Mouse (Mus musculus) MEL (cell line): ENCODE results near the gene Gm12355. TPM values are rescaled to one million over a fixed set of nuclear protein-coding genes. Genes with fewer than 3 reads are reported as not detected.
A peak's percentile ranks its signal among the peaks of the same experiment; 100 is the strongest.

Source experiments
- DNase-seq: peaks from one replicate; pipeline ENCODE4 v3.0.0; 2011; ENCODE audit warnings: low read depth, low spot score
- H3K27ac ChIP-seq: 2 replicates; pipeline ENCODE4 v1.5.1; 2012; ENCODE audit warnings: low read depth, mild to moderate bottlenecking, control low read depth, low read length, moderate library complexity; ENCODE audit not compliant: control insufficient read depth
- H3K27me3 ChIP-seq, 2 experiments: fragments of 150-350 bp in 1 of 2; sonication (generic) in 1 of 2; 2 replicates each; pipeline ENCODE4 v1.6.1; 2012; ENCODE audit warnings: low read length in 2 of 2, mild to moderate bottlenecking in 2 of 2, improper control_type of control experiment in 1 of 2, moderate library complexity in 1 of 2; ENCODE audit not compliant: insufficient read depth in 2 of 2, control insufficient read depth in 1 of 2
- H3K36me3 ChIP-seq, 2 experiments: 2 replicates each; pipeline ENCODE4 v1.6.1; 2012 to 2014; ENCODE audit warnings: low read length in 2 of 2, improper control_type of control experiment in 1 of 2, inconsistent platforms in 1 of 2, mild to moderate bottlenecking in 1 of 2; ENCODE audit not compliant: insufficient read depth in 2 of 2, control insufficient read depth in 1 of 2
- H3K4me1 ChIP-seq, 2 experiments: fragments of 150-350 bp in 1 of 2; sonication (generic) in 1 of 2; 2 replicates each; pipeline ENCODE4 v1.6.1; 2012; ENCODE audit warnings: low read length in 2 of 2, improper control_type of control experiment in 1 of 2, mild to moderate bottlenecking in 1 of 2; ENCODE audit not compliant: insufficient read depth in 2 of 2, control insufficient read depth in 1 of 2
- H3K4me3 ChIP-seq, 2 experiments: fragments of 150-350 bp in 1 of 2; sonication (generic) in 1 of 2; 2 replicates each; pipeline ENCODE4 v1.5.1; 2012; ENCODE audit warnings: low read depth in 2 of 2, low read length in 2 of 2, mild to moderate bottlenecking in 2 of 2, moderate library complexity in 2 of 2, control low read depth in 1 of 2, improper control_type of control experiment in 1 of 2; ENCODE audit not compliant: control insufficient read depth in 1 of 2, insufficient read depth in 1 of 2
- H3K79me2 ChIP-seq: 2 replicates; pipeline ENCODE4 v1.6.1; 2012; ENCODE audit warnings: mild to moderate bottlenecking, low read length, moderate library complexity; ENCODE audit not compliant: control insufficient read depth, poor library complexity, insufficient read depth
- H3K9ac ChIP-seq: 2 replicates; pipeline ENCODE4 v1.6.1; 2012; ENCODE audit warnings: low read depth, mild to moderate bottlenecking, control low read depth, low read length, moderate library complexity; ENCODE audit not compliant: control insufficient read depth, poor library complexity, severe bottlenecking
- H3K9me3 ChIP-seq: fragments of 150-350 bp; sonication (generic); replicated peaks from 2 replicates; pipeline ENCODE4 v1.6.1; 2012; ENCODE audit warnings: mild to moderate bottlenecking, low read length, improper control_type of control experiment, moderate library complexity; ENCODE audit not compliant: insufficient read depth
- BHLHE40 ChIP-seq: IDR thresholded peaks from 2 replicates; pipeline ENCODE4 v1.6.1; 2012; ENCODE audit warnings: low read depth, mild to moderate bottlenecking, inconsistent platforms, low read length, improper control_type of control experiment, borderline replicate concordance
- CHD1 ChIP-seq: IDR thresholded peaks from 2 replicates; pipeline ENCODE4 v1.6.1; 2012; ENCODE audit warnings: low read depth, mild to moderate bottlenecking, inconsistent platforms, low read length, improper control_type of control experiment
- CHD2 ChIP-seq: IDR thresholded peaks from 2 replicates; pipeline ENCODE4 v1.6.1; 2011; ENCODE audit warnings: low read length, improper control_type of control experiment
- CTCF ChIP-seq, 3 experiments: IDR thresholded peaks in 2 of 3; conservative IDR thresholded peaks in 1 of 3; 2 replicates each; pipeline ENCODE4 v1.5.1; 2011 to 2012; ENCODE audit warnings: low read length in 3 of 3, low read depth in 2 of 3, mild to moderate bottlenecking in 2 of 3, improper control_type of control experiment in 1 of 3, inconsistent platforms in 1 of 3, mixed read lengths in 1 of 3, moderate library complexity in 1 of 3; ENCODE audit not compliant: control insufficient read depth in 1 of 3, insufficient read depth in 1 of 3, poor library complexity in 1 of 3, severe bottlenecking in 1 of 3
- EP300 ChIP-seq, 2 experiments: IDR thresholded peaks; 2 replicates each; pipeline ENCODE4 v1.6.1; 2011; ENCODE audit warnings: improper control_type of control experiment in 2 of 2, low read length in 2 of 2, low read depth in 1 of 2, mild to moderate bottlenecking in 1 of 2
- ETS1 ChIP-seq: IDR thresholded peaks from 2 replicates; pipeline ENCODE4 v1.6.1; 2012; ENCODE audit warnings: low read depth, mild to moderate bottlenecking, inconsistent platforms, low read length, improper control_type of control experiment, moderate library complexity
- GATA1 ChIP-seq: IDR thresholded peaks from 2 replicates; pipeline ENCODE4 v1.6.1; 2011; ENCODE audit warnings: low read depth, low read length, improper control_type of control experiment
- KAT2A ChIP-seq: conservative IDR thresholded peaks from 2 replicates; pipeline ENCODE4 v1.6.1; 2012; ENCODE audit warnings: low read depth, low read length, improper control_type of control experiment, inconsistent platforms
- MAX ChIP-seq: IDR thresholded peaks from 2 replicates; pipeline ENCODE4 v1.6.1; 2011; ENCODE audit warnings: low read length, improper control_type of control experiment
- MAZ ChIP-seq: IDR thresholded peaks from 2 replicates; pipeline ENCODE4 v1.6.1; 2012; ENCODE audit warnings: low read depth, mild to moderate bottlenecking, inconsistent platforms, low read length, improper control_type of control experiment
- MEF2A ChIP-seq: IDR thresholded peaks from 2 replicates; pipeline ENCODE4 v1.6.1; 2014; ENCODE audit warnings: low read depth, mild to moderate bottlenecking, inconsistent platforms, low read length, improper control_type of control experiment; ENCODE audit not compliant: poor library complexity, insufficient replicate concordance, severe bottlenecking; ENCODE audit errors: extremely low read depth
- MYB ChIP-seq: IDR thresholded peaks from 2 replicates; pipeline ENCODE4 v1.6.1; 2011; ENCODE audit warnings: mild to moderate bottlenecking, low read depth, low read length, improper control_type of control experiment
- NRF1 ChIP-seq: IDR thresholded peaks from 2 replicates; pipeline ENCODE4 v1.6.1; 2014; ENCODE audit warnings: low read depth, mild to moderate bottlenecking, inconsistent platforms, low read length, improper control_type of control experiment, moderate library complexity; ENCODE audit not compliant: poor library complexity, insufficient read depth, severe bottlenecking
- POLR2AphosphoS2 ChIP-seq: IDR thresholded peaks from 2 replicates; pipeline ENCODE4 v1.6.1; 2011; ENCODE audit warnings: low read length, improper control_type of control experiment
- RAD21 ChIP-seq: IDR thresholded peaks from 2 replicates; pipeline ENCODE4 v1.6.1; 2011; ENCODE audit warnings: mild to moderate bottlenecking, low read depth, low read length, improper control_type of control experiment
- RCOR1 ChIP-seq: IDR thresholded peaks from 2 replicates; pipeline ENCODE4 v1.6.1; 2012; ENCODE audit warnings: low read depth, mild to moderate bottlenecking, inconsistent platforms, low read length, improper control_type of control experiment
- SIN3A ChIP-seq: IDR thresholded peaks from 2 replicates; pipeline ENCODE4 v1.6.1; 2012; ENCODE audit warnings: low read length, improper control_type of control experiment, inconsistent platforms
- SMC3 ChIP-seq: IDR thresholded peaks from 2 replicates; pipeline ENCODE4 v1.6.1; 2011; ENCODE audit warnings: low read depth, low read length, improper control_type of control experiment
- TBP ChIP-seq: IDR thresholded peaks from 2 replicates; pipeline ENCODE4 v1.8.0; 2011; ENCODE audit warnings: low read depth, low read length, improper control_type of control experiment
- UBTF ChIP-seq: IDR thresholded peaks from 2 replicates; pipeline ENCODE4 v1.6.1; 2012; ENCODE audit warnings: low read depth, mild to moderate bottlenecking, inconsistent platforms, low read length, improper control_type of control experiment, moderate library complexity, borderline replicate concordance; ENCODE audit not compliant: insufficient read depth
- USF1 ChIP-seq: IDR thresholded peaks from 2 replicates; pipeline ENCODE4 v1.6.1; 2014; ENCODE audit warnings: low read depth, mild to moderate bottlenecking, inconsistent platforms, low read length, improper control_type of control experiment, moderate library complexity
- ZC3H11A ChIP-seq: IDR thresholded peaks from 2 replicates; pipeline ENCODE4 v1.6.1; 2012; ENCODE audit warnings: low read depth, mild to moderate bottlenecking, inconsistent platforms, low read length, improper control_type of control experiment
- ZMIZ1 ChIP-seq: IDR thresholded peaks from 2 replicates; pipeline ENCODE4 v1.6.1; 2012; ENCODE audit warnings: low read depth, mild to moderate bottlenecking, inconsistent platforms, low read length, improper control_type of control experiment, moderate library complexity
- ZNF384 ChIP-seq: IDR thresholded peaks from 2 replicates; pipeline ENCODE4 v1.6.1; 2012; ENCODE audit warnings: low read depth, mild to moderate bottlenecking, inconsistent platforms, low read length, improper control_type of control experiment
- polyA plus RNA-seq, 2 experiments: library from polyadenylated mRNA; stranded (reverse) in 1 of 2; unstranded in 1 of 2; fragments of >175 nt in 1 of 2; fragments of >200 nt in 1 of 2; gene quantifications; 2 replicates each; pipeline versions ENCODE4 v1.2.1 to v1.2.4; 2012; ENCODE audit warnings: low replicate concordance in 2 of 2, low read depth in 1 of 2; ENCODE audit not compliant: insufficient read length in 2 of 2, insufficient read depth in 1 of 2, missing spikeins in 1 of 2
- total RNA-seq: library from RNA; depleted of rRNA; stranded (reverse); fragments of 300-350 nt; gene quantifications from 2 replicates; pipeline ENCODE4 v1.2.3, GENCODE M21; 2012

The Gm12355 gene
- total and polyA plus RNA-seq, 3 experiments = 0.58 to 3.4 TPM; not detected in 1

DNA sequence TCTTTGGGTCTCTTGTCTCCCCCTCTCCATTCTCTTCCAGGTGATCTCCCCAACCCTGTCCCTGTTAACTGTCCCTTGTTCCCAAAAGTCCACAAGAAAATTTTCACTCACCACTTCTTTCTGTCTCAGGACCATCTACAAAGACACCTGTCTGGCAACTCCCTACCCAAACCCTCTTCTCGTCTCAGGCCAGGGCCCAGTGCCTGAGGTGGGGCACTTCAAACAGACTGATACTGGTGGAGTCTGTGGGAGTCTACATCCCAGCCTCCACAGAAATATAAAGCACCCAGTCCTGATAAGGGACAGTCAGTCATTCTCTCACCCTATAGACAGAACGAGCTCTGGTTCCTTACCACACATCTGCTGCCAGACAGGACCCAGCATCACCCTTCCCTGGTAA, 21.0 kb upstream of the Gm12355 start, which contains the start of gene Gsdma2:
Gsdma2 (plus strand) TSS at position 301 of the 400 bp plus-strand sequence.
- Histone ChIP-seq H3K4me1 (no peaks in the 10 kb centered on the region), H3K27me3 (peaks cover 18 to 28% of the 10 kb centered on the region in 2 experiments), H3K4me3 (no peak within 1 kb of the TSS), H3K9ac (no peak within 1 kb of the TSS), H3K27ac (no peak within 1 kb of the TSS), H3K36me3 (no peaks in the 10 kb centered on the region), H3K9me3 (no peaks in the 10 kb centered on the region), H3K79me2 (no peaks in the 10 kb centered on the region)
- TF ChIP-seq CHD2 = no peak
- 0 out of 2 replicates have a peak, but pooled peaks have one; percentile 42 for TF ChIP-seq TBP
- TF ChIP-seq MEF2A = no peak
- TF ChIP-seq SMC3 = no peak
- no peak for TF ChIP-seq MYB
- no peak for TF ChIP-seq GATA1
- DNase-seq = no peak

DNA sequence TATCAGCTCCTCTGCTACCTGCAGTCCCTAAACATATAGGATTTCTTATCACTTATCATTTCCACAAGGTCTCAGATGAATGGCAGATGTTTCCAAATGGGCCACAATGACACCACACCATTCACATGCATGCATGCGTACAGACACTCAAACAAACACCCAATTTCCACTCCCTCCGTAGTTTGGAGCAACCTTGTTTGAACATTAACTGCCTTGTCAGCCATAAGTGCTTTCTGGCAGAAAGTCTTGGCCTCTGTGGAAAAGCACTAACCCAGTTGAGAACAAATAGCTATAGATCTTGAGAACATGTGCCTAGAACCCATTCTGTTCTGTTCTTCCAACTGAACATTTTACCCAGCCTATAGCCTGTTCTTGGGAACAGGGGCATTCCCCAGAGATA, 20.5 kb upstream of the Gm12355 start:
- Histone ChIP-seq H3K4me1 (no peaks in the 10 kb centered on the region), H3K9ac (no peak overlapping the region), H3K27me3 (peaks cover 18 to 28% of the 10 kb centered on the region in 2 experiments), H3K4me3 (no peak overlapping the region), H3K9me3 (no peaks in the 10 kb centered on the region), H3K36me3 (no peaks in the 10 kb centered on the region), H3K27ac (no peak overlapping the region), H3K79me2 (no peaks in the 10 kb centered on the region)
- no peak for DNase-seq
- no peak for TF ChIP-seq USF1
- no peak for TF ChIP-seq CHD1
- no peak for TF ChIP-seq ZNF384
- no peak for TF ChIP-seq UBTF
- TF ChIP-seq RCOR1 = no peak
- TF ChIP-seq CTCF (IDR thresholded peaks at IDR 0.05 in 2 of 3, conservative IDR thresholded peaks at IDR 0.05 in 1 of 3; ENCODE audit: control insufficient read depth in 1 of 3, insufficient read depth in 1 of 3, low read depth in 2 of 3, low read length in 3 of 3, poor library complexity in 1 of 3, severe bottlenecking in 1 of 3) = no peak

DNA sequence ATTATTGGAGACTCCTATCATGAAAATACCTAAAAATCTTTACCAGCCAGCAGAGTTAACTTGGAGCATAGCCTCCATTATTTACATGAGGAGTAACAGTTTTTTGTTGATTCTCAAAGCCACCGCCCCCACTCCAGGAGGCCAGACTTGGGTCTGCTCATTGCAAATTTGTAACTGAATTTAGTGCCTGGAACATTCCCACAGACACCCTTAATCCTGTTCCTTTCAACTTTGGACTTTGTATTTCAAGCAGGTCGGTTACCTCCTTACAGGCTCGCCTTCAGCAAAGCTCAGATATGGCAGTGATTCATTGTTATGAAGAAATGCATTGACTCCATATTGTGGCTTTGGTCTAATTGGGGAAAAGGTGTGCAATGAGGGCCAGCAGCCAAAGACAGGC, 19.3 kb upstream of the Gm12355 start:
- no peaks in the 10 kb centered on the region for H3K9me3 ChIP-seq
- H3K9ac ChIP-seq = no peak overlapping the region
- H3K4me1 ChIP-seq = peaks cover under 1% of the 10 kb centered on the region in 2 experiments; a peak in 1 of 4 replicates
- H3K36me3 ChIP-seq = peaks cover 0 to 2% of the 10 kb centered on the region in 2 experiments; a peak in 2 of 4 replicates
- no peak overlapping the region for H3K4me3 ChIP-seq
- TF ChIP-seq MAX (no peak), ZNF384 (no peak), MAZ (no peak), NRF1 (no peak), SIN3A (no peak), POLR2AphosphoS2 (no peak), RAD21 (no peak), SMC3 (no peak), ZMIZ1 (no peak), EP300 (IDR thresholded peaks at IDR 0.05; ENCODE audit: low read depth in 1 of 2, low read length in 2 of 2) (no peak), TBP (no peak), BHLHE40 (no peak), KAT2A (no peak), ZC3H11A (no peak), ETS1 (no peak)
- DNase-seq = no peak
- no peak overlapping the region for H3K27ac ChIP-seq
- H3K27me3 ChIP-seq = peaks cover 18 to 23% of the 10 kb centered on the region in 2 experiments
- H3K79me2 ChIP-seq = no peaks in the 10 kb centered on the region
